Mouse (Mus musculus): ENCODE data around the gene Ikzf1. TPM values are rescaled to one million over a fixed set of nuclear protein-coding genes. Genes with fewer than 3 reads are reported as not detected.

The Ikzf1 gene
- 0.82 and 2.0 TPM in 2 replicates for polyA plus RNA-seq (2015; fragmentation: Nextera tagmentation; extraction: Ambion mirVana)

DNA sequence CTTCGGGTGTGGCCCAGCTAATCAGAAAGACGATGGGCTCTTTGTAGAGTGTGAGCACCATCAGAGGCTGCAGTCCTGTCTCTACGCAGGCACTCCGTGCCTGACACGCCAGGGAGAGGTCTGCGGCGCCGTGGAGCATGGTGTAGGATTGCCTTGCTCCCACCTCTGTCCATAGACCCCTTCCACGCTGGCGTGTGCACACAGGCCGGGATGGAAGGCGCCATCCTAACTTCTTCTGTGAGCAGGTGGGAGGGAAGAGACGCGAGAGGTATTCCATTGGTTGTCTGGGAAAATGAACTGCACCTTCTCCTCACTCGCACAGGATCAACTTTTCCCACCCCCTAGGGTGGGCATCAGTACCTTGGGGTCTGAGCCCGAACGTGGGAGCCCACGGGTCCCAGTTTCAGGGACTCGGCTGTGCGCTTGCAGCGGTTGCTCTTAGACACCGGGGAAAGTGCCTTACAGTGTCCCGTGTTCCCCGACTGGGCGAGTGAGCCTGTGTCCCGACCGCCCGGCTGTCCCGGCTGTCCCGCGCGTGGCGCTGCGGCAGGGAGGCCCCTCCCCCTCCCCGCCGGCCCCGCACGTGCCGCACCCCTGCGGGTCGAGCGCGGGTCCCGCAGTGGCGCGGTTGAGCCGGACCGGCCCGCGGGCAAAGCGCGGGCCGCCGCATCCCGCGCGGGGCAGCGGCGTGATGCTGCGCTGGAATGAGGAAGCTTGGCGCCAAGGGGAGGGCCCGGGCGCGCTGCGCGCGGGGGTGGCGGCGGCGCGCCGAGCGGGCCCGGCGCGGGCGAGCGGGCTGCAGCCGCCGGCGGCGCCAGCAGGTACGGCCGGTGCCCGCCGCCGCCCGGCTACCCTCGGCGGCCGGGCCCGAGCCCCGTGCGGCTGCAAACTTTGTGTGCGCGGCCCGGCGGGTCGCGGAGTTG, at the start of gene Ikzf1:
Ikzf1 (plus strand) TSS at position 74 of the 923 bp plus-strand sequence.

DNA sequence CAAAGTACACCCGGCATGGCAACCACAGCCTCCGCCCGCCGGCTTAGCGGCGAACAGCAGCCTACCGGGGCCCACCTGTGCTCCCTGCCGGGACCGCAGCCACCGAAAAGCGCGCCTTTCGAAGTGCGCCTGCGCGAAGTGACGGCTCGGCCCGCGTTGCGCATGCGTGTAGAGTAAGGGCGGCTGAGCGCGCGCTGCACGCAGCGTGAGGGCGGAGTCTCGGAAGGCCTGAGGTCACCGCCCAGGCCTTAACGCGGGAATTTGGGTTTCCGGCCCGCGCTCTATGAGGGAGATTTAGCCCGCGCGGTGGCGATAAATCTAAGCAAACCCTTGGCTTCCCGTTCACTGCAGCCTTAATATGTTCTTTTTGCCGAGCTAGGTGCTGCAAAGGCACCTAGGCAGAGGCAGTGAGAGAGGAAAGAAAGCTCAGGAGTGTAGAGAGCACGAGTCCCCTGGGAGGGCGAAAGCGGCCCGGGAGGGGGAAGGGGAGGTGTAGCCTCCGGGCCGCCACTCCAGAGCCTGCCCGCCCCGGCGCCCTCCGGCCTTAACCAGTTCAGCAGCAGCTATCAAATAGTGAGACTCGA, 124.1 kb downstream of the Ikzf1 start, which contains the start of gene Fignl1:
Fignl1 (minus strand) TSS at position 143 of the 584 bp plus-strand sequence.

Other genes starting within 250 kb of the Ikzf1 start
- gene Spata48, start 222.9 kb upstream of the Ikzf1 start, polyA plus RNA-seq (2015; fragmentation: Nextera tagmentation; extraction: Ambion mirVana) = 0.60 and 0.88 TPM in 2 replicates
- gene Zpbp, start 222.6 kb upstream of the Ikzf1 start, polyA plus RNA-seq (2015; fragmentation: Nextera tagmentation; extraction: Ambion mirVana) = 0.23 and 0.46 TPM in 2 replicates
- gene 4930512M02Rik, start 57.2 kb upstream of the Ikzf1 start, polyA plus RNA-seq (2015; fragmentation: Nextera tagmentation; extraction: Ambion mirVana) = not detected in 2 replicates
- 12.1 and 16.2 TPM in 2 replicates for gene Fignl1, start 124.0 kb downstream of the Ikzf1 start, polyA plus RNA-seq (2015; fragmentation: Nextera tagmentation; extraction: Ambion mirVana)
- gene Ddc, start 213.1 kb downstream of the Ikzf1 start, polyA plus RNA-seq (2015; fragmentation: Nextera tagmentation; extraction: Ambion mirVana) = 7.3 and 9.5 TPM in 2 replicates

Measured in urinary bladder, postnatal 0 days (tissue).